9 mouse cellular contexts compared by ENCODE assay signal in the genomic region with DNA sequence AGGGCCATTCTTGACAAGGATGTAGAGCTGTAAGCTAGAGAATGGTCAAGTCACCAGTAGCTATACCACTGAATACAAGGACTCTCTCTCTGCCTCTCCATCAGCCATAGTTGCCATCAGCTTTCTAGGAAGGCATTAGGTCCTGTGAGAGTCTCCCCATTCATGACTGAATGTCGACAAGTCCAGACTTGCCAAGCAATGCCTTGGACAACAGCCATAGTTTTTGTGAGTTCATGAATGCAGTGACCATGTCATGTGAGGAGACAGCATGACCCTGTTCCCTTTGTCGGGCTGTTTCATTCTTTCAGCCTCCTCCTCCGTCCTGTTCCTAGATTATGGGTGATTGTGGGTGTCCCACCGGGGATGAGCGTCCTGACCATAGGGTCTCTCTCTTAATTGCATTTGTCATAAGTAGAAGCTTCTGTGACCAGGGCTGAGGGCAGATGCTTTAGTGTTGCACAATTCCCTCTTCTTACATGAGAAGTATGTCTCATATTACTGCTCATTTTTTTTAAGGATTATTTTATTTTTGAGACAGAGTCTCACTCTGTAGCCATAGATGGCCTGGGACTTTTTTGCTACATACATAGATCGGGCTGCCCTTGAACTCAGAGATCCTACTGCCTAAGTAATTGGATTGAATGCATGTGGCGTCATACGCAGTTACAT. TPM values are rescaled to one million over a fixed set of nuclear protein-coding genes. Genes with fewer than 3 reads are reported as not detected.
DNase-seq lines count a peak whose midpoint lies in the region; ATAC-seq lines count a peak whose summit lies in the region.
"Had no signal": no experiment of that assay in that cellular context is flagged by ENCODE, and none has a peak within 500 bp of the region (broad histone marks: within the 10 kb centered on the region; RNA-seq: fewer than 3 reads in every experiment).

No protein-coding gene starts in this region.

- H3K36me3 ChIP-seq in hindbrain, embryonic 16.5 days (ENCODE audit: control insufficient read depth, insufficient read depth, low read length), result no peaks in the 10 kb centered on the region
- H3K36me3 ChIP-seq in hindbrain, embryonic 12.5 days, result no peaks in the 10 kb centered on the region
- no peaks in the 10 kb centered on the region for H3K36me3 ChIP-seq in heart, embryonic 15.5 days
- H3K36me3 ChIP-seq in intestine, embryonic 15.5 days, result no peaks in the 10 kb centered on the region
- H3K36me3 ChIP-seq: stomach, embryonic 15.5 days had no signal

- H3K9me3 ChIP-seq in hindbrain, embryonic 16.5 days (ENCODE audit: control insufficient read depth, low read length), result no peaks in the 10 kb centered on the region
- H3K9me3 ChIP-seq in hindbrain, embryonic 12.5 days (replicated peaks), result no peaks in the 10 kb centered on the region
- no peaks in the 10 kb centered on the region for H3K9me3 ChIP-seq in heart, embryonic 15.5 days (replicated peaks)
- no peaks in the 10 kb centered on the region for H3K9me3 ChIP-seq in intestine, embryonic 15.5 days
- H3K9me3 ChIP-seq: stomach, embryonic 15.5 days had no signal

- DNase-seq in adrenal gland, postnatal 10 days, result peak; percentile 51
- DNase-seq in adrenal gland, adult 8-10 months, result no peak
- DNase-seq in 3T3-L1 (ENCODE audit: low read depth, low spot score), result peak; percentile 74
- no peak for DNase-seq in frontal cortex, postnatal 36 days (ENCODE audit: low spot score in 2 of 2)

- no peak overlapping the region for H3K9ac ChIP-seq in hindbrain, embryonic 16.5 days (ENCODE audit: low read depth, low read length)
- no peak overlapping the region for H3K9ac ChIP-seq in hindbrain, embryonic 12.5 days
- H3K9ac ChIP-seq in heart, embryonic 15.5 days, result no peak overlapping the region
- H3K9ac ChIP-seq in intestine, embryonic 15.5 days, result no peak overlapping the region
- H3K9ac ChIP-seq: stomach, embryonic 15.5 days had no signal

- 81% methylated on average over 8 of the region's 8 CpGs for WGBS in hindbrain, embryonic 16.5 days
- 84% methylated on average over 8 of the region's 8 CpGs for WGBS in hindbrain, embryonic 12.5 days
- WGBS in heart, embryonic 15.5 days, result 64% methylated on average over 8 of the region's 8 CpGs
- 88% methylated on average over 8 of the region's 8 CpGs for WGBS in intestine, embryonic 15.5 days

- no peak overlapping the region for H3K4me2 ChIP-seq in hindbrain, embryonic 16.5 days (ENCODE audit: low read length)
- H3K4me2 ChIP-seq in hindbrain, embryonic 12.5 days (replicated peaks), result no peak overlapping the region
- H3K4me2 ChIP-seq in heart, embryonic 15.5 days, result no peak overlapping the region
- H3K4me2 ChIP-seq in intestine, embryonic 15.5 days (replicated peaks), result no peak overlapping the region
- H3K4me2 ChIP-seq: stomach, embryonic 15.5 days had no signal

- no peak overlapping the region for H3K27ac ChIP-seq in hindbrain, embryonic 16.5 days (ENCODE audit: low read depth, low read length)
- H3K27ac ChIP-seq in hindbrain, embryonic 12.5 days, result no peak overlapping the region
- no peak overlapping the region for H3K27ac ChIP-seq in heart, embryonic 15.5 days
- no peak overlapping the region for H3K27ac ChIP-seq in intestine, embryonic 15.5 days
- H3K27ac ChIP-seq: stomach, embryonic 15.5 days had no signal

- H3K27me3 ChIP-seq in hindbrain, embryonic 16.5 days (replicated peaks; ENCODE audit: control insufficient read depth, insufficient read depth, low read length), result no peaks in the 10 kb centered on the region
- no peaks in the 10 kb centered on the region for H3K27me3 ChIP-seq in hindbrain, embryonic 12.5 days
- no peaks in the 10 kb centered on the region for H3K27me3 ChIP-seq in heart, embryonic 15.5 days
- no peaks in the 10 kb centered on the region for H3K27me3 ChIP-seq in intestine, embryonic 15.5 days (replicated peaks)
- H3K27me3 ChIP-seq: stomach, embryonic 15.5 days had no signal

- H3K4me3 ChIP-seq in hindbrain, embryonic 16.5 days (ENCODE audit: low read length), result no peak overlapping the region
- no peak overlapping the region for H3K4me3 ChIP-seq in hindbrain, embryonic 12.5 days
- no peak overlapping the region for H3K4me3 ChIP-seq in heart, embryonic 15.5 days
- no peak overlapping the region for H3K4me3 ChIP-seq in intestine, embryonic 15.5 days (replicated peaks)
- H3K4me3 ChIP-seq: stomach, embryonic 15.5 days had no signal

- peak; percentile 11; the same call in 1 of the 2 replicates for ATAC-seq in hindbrain, embryonic 16.5 days
- no peak; the same call in 1 of the 2 replicates for ATAC-seq in hindbrain, embryonic 12.5 days (ENCODE audit: low FRiP score)
- ATAC-seq in heart, embryonic 15.5 days (replicated peaks; ENCODE audit: insufficient number of reproducible peaks, insufficient read depth, low FRiP score, low read depth), result peak; percentile 35; the same call in 1 of the 2 replicates
- no peak for ATAC-seq in intestine, embryonic 15.5 days

- no peaks in the 10 kb centered on the region; the same call in 1 of the 2 replicates for H3K4me1 ChIP-seq in hindbrain, embryonic 16.5 days (ENCODE audit: control insufficient read depth, insufficient read depth, low read depth, low read length)
- peaks cover 14% of the 10 kb centered on the region for H3K4me1 ChIP-seq in hindbrain, embryonic 12.5 days
- H3K4me1 ChIP-seq in heart, embryonic 15.5 days (replicated peaks), result peaks cover 14% of the 10 kb centered on the region
- no peaks in the 10 kb centered on the region for H3K4me1 ChIP-seq in intestine, embryonic 15.5 days (replicated peaks)
- H3K4me1 ChIP-seq: stomach, embryonic 15.5 days had no signal

RNA-seq across cellular contexts. Expression of a gene that starts 37.8 kb away (rescaled TPM):
- total RNA-seq in adrenal gland, postnatal 10 days (2021), result 100 to 1,000 TPM; 180 to 193 TPM
- total RNA-seq in adrenal gland, adult 8-10 months (2022), result 100 to 1,000 TPM; 165 to 179 (median 171) TPM
- polyA plus RNA-seq in hindbrain, embryonic 16.5 days (2015; fragmentation: Nextera tagmentation; extraction: Ambion mirVana), result 7.9 and 8.4 TPM in 2 replicates
- polyA plus RNA-seq in hindbrain, embryonic 12.5 days (2016; fragmentation: Nextera tagmentation; extraction: Ambion mirVana), result 9.5 and 10.0 TPM in 2 replicates
- 15.5 and 17.6 TPM in 2 replicates for polyA plus RNA-seq in heart, embryonic 15.5 days (2015; fragmentation: Nextera tagmentation; extraction: Ambion mirVana)
- 13.5 and 13.8 TPM in 2 replicates for polyA plus RNA-seq in intestine, embryonic 15.5 days (2015; fragmentation: Nextera tagmentation; extraction: Ambion mirVana)

Comparison
In these comparisons a context has a peak if more than half of its experiments do, and no peak if none do; other contexts are left out.
1. DNase-seq: peak in adrenal gland, postnatal 10 days (single experiment) and 3T3-L1 (single experiment); none in adrenal gland, adult 8-10 months (single experiment) and frontal cortex, postnatal 36 days (0 of 2).
2. ATAC-seq: peak in hindbrain, embryonic 16.5 days (single experiment) and heart, embryonic 15.5 days (single experiment); none in hindbrain, embryonic 12.5 days (single experiment) and intestine, embryonic 15.5 days (single experiment).